Mouse (Mus musculus): ENCODE data around the gene Acvr1b. TPM values are rescaled to one million over a fixed set of nuclear protein-coding genes. Genes with fewer than 3 reads are reported as not detected.

Acvr1b gene
- polyA plus RNA-seq, 1 experiment from 2014 or later, result 12.6 TPM

DNA sequence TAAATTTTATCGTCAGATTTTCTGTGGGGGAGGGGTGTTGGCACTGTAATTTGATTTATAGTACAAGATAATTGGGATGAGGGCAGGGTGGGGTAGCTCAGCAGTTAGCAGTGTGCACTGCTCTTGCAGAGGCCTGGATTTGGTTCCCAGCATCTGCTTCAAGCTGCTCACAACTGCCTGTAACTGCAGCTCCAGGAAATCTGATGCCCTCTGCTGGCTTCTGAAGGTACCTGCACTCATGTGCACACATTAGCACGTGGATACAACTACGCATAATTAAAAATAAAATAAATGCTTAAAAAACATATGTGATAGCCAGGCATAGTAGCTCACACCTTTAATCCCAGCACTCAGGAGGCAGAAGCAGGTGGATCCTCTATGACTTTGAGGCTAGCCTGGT lies 11.7 kb downstream of the Acvr1b start:
- DNase-seq (ENCODE audit: low spot score) (no peak), ATAC-seq (replicated peaks; ENCODE audit: low FRiP score, low TSS enrichment, low read depth) (no peak)
- 96% methylated on average over 3 of the region's 3 CpGs for WGBS
- Histone ChIP-seq H3K36me3 (ENCODE audit: control insufficient read depth, insufficient read depth, low read length) (peaks cover 13% of the 10 kb centered on the region), H3K27ac (ENCODE audit: low read depth) (no peak overlapping the region), H3K9me3 (ENCODE audit: control insufficient read depth, low read length) (0 out of 2 replicates have a peak, but pooled peaks cover 3% of the 10 kb centered on the region), H3K27me3 (replicated peaks; ENCODE audit: control insufficient read depth, insufficient read depth, low read length) (no peaks in the 10 kb centered on the region), H3K9ac (ENCODE audit: low read length) (no peak overlapping the region), H3K4me3 (ENCODE audit: low read depth, low read length) (no peak overlapping the region), H3K4me2 (ENCODE audit: low read length) (no peak overlapping the region), H3K4me1 (replicated peaks; ENCODE audit: control insufficient read depth, insufficient read depth, low read length) (peaks cover 13% of the 10 kb centered on the region)

DNA sequence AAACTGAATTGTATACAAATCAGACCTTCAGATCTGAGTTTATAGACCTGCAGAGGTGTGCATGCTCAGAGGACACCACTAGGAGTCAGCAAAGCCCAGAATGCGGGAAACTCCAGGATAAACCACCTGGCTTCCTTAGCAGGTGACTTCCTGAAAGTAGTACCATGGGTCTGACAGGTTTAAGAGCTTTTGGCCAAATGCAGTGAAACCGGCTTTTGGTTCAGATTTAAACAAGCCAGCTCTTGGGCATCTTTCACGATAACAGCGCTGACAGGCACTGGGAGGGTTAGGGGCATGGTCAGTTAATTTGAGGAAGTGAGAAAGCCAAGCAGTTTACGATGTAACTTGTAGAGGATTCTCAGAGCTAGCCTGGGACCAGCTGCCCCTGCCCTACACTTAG lies 14.0 kb downstream of the Acvr1b start:
- no peak for ATAC-seq (replicated peaks; ENCODE audit: low FRiP score, low TSS enrichment, low read depth)
- no peak for DNase-seq (ENCODE audit: low spot score)
- no peak overlapping the region for H3K4me3 ChIP-seq (ENCODE audit: low read depth, low read length)
- H3K36me3 ChIP-seq (ENCODE audit: control insufficient read depth, insufficient read depth, low read length), result peaks cover 13% of the 10 kb centered on the region
- WGBS, result 65% methylated on average over 5 of the region's 5 CpGs
- peaks cover 26% of the 10 kb centered on the region for H3K4me1 ChIP-seq (replicated peaks; ENCODE audit: control insufficient read depth, insufficient read depth, low read length)
- no peak overlapping the region for H3K27ac ChIP-seq (ENCODE audit: low read depth)
- no peak overlapping the region for H3K4me2 ChIP-seq (ENCODE audit: low read length)
- no peaks in the 10 kb centered on the region for H3K27me3 ChIP-seq (replicated peaks; ENCODE audit: control insufficient read depth, insufficient read depth, low read length)
- H3K9me3 ChIP-seq (ENCODE audit: control insufficient read depth, low read length), result 0 out of 2 replicates have a peak, but pooled peaks cover 3% of the 10 kb centered on the region
- H3K9ac ChIP-seq (ENCODE audit: low read length), result no peak overlapping the region

DNA sequence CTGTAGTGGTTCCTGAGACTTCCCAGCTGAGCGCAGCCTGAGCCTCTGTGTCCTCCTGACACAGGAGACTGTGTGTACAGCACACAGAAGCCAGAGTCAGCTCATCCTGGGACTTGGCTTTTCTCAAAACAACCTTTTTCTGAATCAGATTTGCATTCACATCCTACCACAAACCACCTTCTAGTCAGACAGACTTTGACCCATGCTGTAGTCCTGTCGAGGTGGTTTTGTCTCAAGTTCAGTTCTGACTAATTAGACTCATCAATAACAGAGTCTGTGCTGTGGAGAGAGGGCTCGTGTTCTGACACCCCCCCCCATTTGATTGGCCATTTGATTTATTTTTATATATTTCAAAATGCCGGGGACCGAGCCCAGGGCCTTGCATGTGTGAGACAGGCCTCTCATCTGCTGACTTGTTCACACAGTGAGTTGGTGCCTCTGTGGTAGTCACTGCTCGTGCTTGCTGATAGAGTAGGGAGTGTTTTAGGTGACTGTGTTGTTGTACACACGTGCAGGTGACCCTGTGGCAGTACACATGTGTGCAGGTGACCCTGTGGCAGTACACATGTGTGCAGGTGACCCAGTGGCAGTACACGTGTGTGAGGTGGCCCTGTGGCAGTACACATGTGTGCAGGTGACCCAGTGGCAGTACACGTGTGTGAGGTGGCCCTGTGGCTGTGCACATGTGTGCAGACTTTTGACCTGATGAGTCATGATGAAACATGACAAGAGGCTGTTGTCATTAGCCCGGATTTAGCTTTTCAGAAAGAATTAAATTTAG lies 16.3 kb downstream of the Acvr1b start:
- DNase-seq (ENCODE audit: low spot score) (no peak), ATAC-seq (replicated peaks; ENCODE audit: low FRiP score, low TSS enrichment, low read depth) (no peak)
- no peak overlapping the region for H3K4me2 ChIP-seq (ENCODE audit: low read length)
- no peaks in the 10 kb centered on the region for H3K27me3 ChIP-seq (replicated peaks; ENCODE audit: control insufficient read depth, insufficient read depth, low read length)
- peaks cover 22% of the 10 kb centered on the region for H3K36me3 ChIP-seq (ENCODE audit: control insufficient read depth, insufficient read depth, low read length)
- H3K9me3 ChIP-seq (ENCODE audit: control insufficient read depth, low read length), result 0 out of 2 replicates have a peak, but pooled peaks cover 3% of the 10 kb centered on the region
- H3K9ac ChIP-seq (ENCODE audit: low read length), result no peak overlapping the region
- WGBS, result 76% methylated on average over 10 of the region's 10 CpGs
- no peak overlapping the region for H3K4me3 ChIP-seq (ENCODE audit: low read depth, low read length)
- no peak overlapping the region for H3K27ac ChIP-seq (ENCODE audit: low read depth)
- H3K4me1 ChIP-seq (replicated peaks; ENCODE audit: control insufficient read depth, insufficient read depth, low read length), result peaks cover 22% of the 10 kb centered on the region

DNA sequence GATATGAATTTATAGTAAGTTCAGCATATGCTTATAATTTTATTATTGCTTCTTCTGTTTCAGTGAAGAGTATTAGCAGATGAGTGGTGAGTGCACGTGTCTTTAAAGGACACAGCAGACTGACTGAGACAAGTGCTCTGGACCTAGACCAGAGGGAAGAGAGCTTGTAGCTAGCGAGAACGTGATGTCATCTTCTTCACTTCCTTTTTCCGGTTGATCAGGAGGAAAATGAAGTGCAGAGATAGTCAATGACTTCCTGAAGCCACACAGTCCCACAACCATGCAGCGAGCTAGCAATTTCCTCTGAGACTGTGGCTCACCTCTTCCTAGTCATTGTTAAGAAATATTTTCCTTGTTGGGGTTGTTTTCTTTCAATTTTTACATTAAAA lies 16.9 kb downstream of the Acvr1b start:
- Histone ChIP-seq H3K9ac (ENCODE audit: low read length) (no peak overlapping the region), H3K4me2 (ENCODE audit: low read length) (no peak overlapping the region), H3K27ac (ENCODE audit: low read depth) (no peak overlapping the region), H3K9me3 (ENCODE audit: control insufficient read depth, low read length) (no peaks in the 10 kb centered on the region), H3K4me3 (ENCODE audit: low read depth, low read length) (no peak overlapping the region), H3K27me3 (replicated peaks; ENCODE audit: control insufficient read depth, insufficient read depth, low read length) (no peaks in the 10 kb centered on the region), H3K4me1 (replicated peaks; ENCODE audit: control insufficient read depth, insufficient read depth, low read length) (peaks cover 22% of the 10 kb centered on the region), H3K36me3 (ENCODE audit: control insufficient read depth, insufficient read depth, low read length) (peaks cover 25% of the 10 kb centered on the region)
- ATAC-seq (replicated peaks; ENCODE audit: low FRiP score, low TSS enrichment, low read depth) (no peak), DNase-seq (ENCODE audit: low spot score) (no peak)
- WGBS, result 64% methylated on average over 5 of the region's 5 CpGs

DNA sequence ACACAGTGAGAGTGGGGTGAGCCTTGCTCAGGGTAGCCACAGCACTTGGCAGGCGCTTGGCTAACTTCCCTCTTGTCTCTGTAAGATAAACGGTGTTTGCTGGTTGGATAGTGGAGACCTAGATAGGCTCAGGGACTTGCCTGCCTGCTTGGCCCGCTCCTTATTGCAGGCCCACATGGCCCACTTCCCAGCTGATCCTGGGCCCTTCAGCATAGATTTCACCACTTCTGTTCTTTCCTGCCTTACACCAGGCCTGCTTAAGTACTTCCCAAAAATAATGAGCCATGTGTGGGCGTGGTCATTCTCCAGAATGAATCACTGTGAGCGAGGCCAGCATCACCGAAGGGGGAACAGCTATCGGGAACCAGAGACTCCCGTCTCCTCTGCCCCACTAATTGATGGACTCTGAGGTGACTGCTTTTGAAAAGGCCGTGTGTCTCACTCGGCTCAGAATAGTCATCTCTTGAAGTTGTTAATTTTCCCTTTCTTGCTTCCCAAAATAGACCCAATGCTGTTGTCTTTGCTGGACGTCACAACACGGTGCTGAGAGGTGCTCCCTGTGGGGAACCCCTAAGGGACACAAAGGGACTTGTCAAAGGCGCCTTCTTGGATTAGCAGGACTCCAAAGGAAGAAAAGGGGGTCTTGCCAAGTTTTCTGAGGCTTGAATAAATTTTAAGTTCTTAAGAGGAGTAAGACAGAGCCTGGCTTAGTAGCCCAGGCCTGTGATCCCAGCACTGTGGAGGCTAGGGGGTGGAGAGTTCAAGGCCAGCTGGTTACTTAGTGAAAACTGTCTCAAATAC lies 17.8 kb downstream of the Acvr1b start:
- H3K9me3 ChIP-seq (ENCODE audit: control insufficient read depth, low read length), result no peaks in the 10 kb centered on the region
- H3K4me3 ChIP-seq (ENCODE audit: low read depth, low read length), result no peak overlapping the region
- H3K27ac ChIP-seq (ENCODE audit: low read depth), result no peak overlapping the region
- H3K9ac ChIP-seq (ENCODE audit: low read length), result no peak overlapping the region
- ATAC-seq (replicated peaks; ENCODE audit: low FRiP score, low TSS enrichment, low read depth) (no peak), DNase-seq (ENCODE audit: low spot score) (no peak)
- H3K27me3 ChIP-seq (replicated peaks; ENCODE audit: control insufficient read depth, insufficient read depth, low read length), result no peaks in the 10 kb centered on the region
- H3K4me1 ChIP-seq (replicated peaks; ENCODE audit: control insufficient read depth, insufficient read depth, low read length), result peaks cover 22% of the 10 kb centered on the region
- no peak overlapping the region for H3K4me2 ChIP-seq (ENCODE audit: low read length)
- 45% methylated on average over 13 of the region's 13 CpGs for WGBS
- H3K36me3 ChIP-seq (ENCODE audit: control insufficient read depth, insufficient read depth, low read length), result peaks cover 29% of the 10 kb centered on the region

DNA sequence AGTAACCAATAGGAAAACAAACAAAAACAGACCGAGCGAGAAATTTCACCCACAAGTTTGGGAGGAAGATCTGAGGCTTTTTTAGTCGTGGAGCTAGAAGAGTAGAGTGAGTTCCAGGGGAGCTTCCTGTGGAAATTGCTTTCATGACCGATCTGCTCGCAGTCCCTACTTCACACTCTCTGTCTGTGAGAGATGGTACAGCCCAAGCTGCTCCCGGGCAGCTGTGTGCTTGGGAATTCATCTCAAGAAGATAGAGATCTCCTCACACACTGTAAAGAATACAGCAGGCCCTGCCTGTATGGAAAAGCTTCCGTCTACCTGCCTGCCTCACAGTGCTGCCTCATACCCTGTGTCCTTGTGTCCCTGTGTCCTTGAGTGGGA lies 18.4 kb downstream of the Acvr1b start:
- H3K9me3 ChIP-seq (ENCODE audit: control insufficient read depth, low read length), result no peaks in the 10 kb centered on the region
- H3K4me3 ChIP-seq (ENCODE audit: low read depth, low read length), result no peak overlapping the region
- peaks cover 34% of the 10 kb centered on the region for H3K36me3 ChIP-seq (ENCODE audit: control insufficient read depth, insufficient read depth, low read length)
- WGBS, result 53% methylated on average over 7 of the region's 7 CpGs
- peaks cover 22% of the 10 kb centered on the region for H3K4me1 ChIP-seq (replicated peaks; ENCODE audit: control insufficient read depth, insufficient read depth, low read length)
- no peaks in the 10 kb centered on the region for H3K27me3 ChIP-seq (replicated peaks; ENCODE audit: control insufficient read depth, insufficient read depth, low read length)
- ATAC-seq (replicated peaks; ENCODE audit: low FRiP score, low TSS enrichment, low read depth), result no peak
- H3K27ac ChIP-seq (ENCODE audit: low read depth), result no peak overlapping the region
- no peak for DNase-seq (ENCODE audit: low spot score)
- H3K4me2 ChIP-seq (ENCODE audit: low read length), result no peak overlapping the region
- H3K9ac ChIP-seq (ENCODE audit: low read length), result no peak overlapping the region

DNA sequence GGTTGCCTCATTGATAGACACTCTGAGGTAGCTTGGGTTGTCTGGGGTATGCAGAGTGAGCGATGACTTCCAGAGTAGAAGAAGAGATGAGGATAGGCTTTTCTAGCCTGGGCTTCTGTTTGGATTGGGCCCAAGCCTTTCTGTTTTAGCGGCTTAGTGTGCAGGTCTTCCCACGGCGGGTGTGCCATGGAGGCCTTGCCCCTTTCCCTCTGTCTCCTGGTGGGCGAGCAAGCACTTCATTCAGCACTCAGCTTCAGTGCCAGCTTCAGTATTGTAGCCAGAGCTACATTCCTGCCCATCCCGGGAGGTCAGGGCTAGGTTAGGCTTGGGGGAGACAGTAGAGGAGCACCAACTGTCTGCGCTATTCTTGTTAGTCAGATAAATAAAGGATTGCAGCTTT lies 18.8 kb downstream of the Acvr1b start:
- no peak overlapping the region for H3K27ac ChIP-seq (ENCODE audit: low read depth)
- H3K27me3 ChIP-seq (replicated peaks; ENCODE audit: control insufficient read depth, insufficient read depth, low read length), result no peaks in the 10 kb centered on the region
- 81% methylated on average over 7 of the region's 7 CpGs for WGBS
- no peak overlapping the region for H3K4me2 ChIP-seq (ENCODE audit: low read length)
- peaks cover 37% of the 10 kb centered on the region for H3K36me3 ChIP-seq (ENCODE audit: control insufficient read depth, insufficient read depth, low read length)
- H3K9ac ChIP-seq (ENCODE audit: low read length), result no peak overlapping the region
- ATAC-seq (replicated peaks; ENCODE audit: low FRiP score, low TSS enrichment, low read depth), result no peak
- H3K4me1 ChIP-seq (replicated peaks; ENCODE audit: control insufficient read depth, insufficient read depth, low read length), result peaks cover 22% of the 10 kb centered on the region
- no peaks in the 10 kb centered on the region for H3K9me3 ChIP-seq (ENCODE audit: control insufficient read depth, low read length)
- H3K4me3 ChIP-seq (ENCODE audit: low read depth, low read length), result no peak overlapping the region
- no peak for DNase-seq (ENCODE audit: low spot score)

DNA sequence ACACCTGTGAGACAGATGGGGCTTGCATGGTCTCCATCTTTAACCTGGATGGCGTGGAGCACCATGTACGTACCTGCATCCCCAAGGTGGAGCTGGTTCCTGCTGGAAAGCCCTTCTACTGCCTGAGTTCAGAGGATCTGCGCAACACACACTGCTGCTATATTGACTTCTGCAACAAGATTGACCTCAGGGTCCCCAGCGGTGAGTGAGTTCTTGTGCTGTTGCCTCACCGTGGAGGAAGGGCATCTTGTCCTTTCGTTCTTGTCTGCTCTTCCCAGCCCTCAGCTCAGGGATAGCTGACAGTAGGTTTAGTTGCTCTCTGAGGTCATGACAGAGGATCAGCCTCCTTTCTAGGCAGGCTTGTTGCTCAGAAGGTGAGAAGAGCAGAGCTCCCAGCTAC lies 20.1 kb downstream of the Acvr1b start:
- no peak for ATAC-seq (replicated peaks; ENCODE audit: low FRiP score, low TSS enrichment, low read depth)
- H3K4me2 ChIP-seq (ENCODE audit: low read length), result no peak overlapping the region
- 88% methylated on average over 6 of the region's 6 CpGs for WGBS
- no peak overlapping the region for H3K27ac ChIP-seq (ENCODE audit: low read depth)
- no peaks in the 10 kb centered on the region for H3K9me3 ChIP-seq (ENCODE audit: control insufficient read depth, low read length)
- H3K9ac ChIP-seq (ENCODE audit: low read length), result no peak overlapping the region
- H3K27me3 ChIP-seq (replicated peaks; ENCODE audit: control insufficient read depth, insufficient read depth, low read length), result no peaks in the 10 kb centered on the region
- peaks cover 49% of the 10 kb centered on the region for H3K36me3 ChIP-seq (ENCODE audit: control insufficient read depth, insufficient read depth, low read length)
- peaks cover 22% of the 10 kb centered on the region for H3K4me1 ChIP-seq (replicated peaks; ENCODE audit: control insufficient read depth, insufficient read depth, low read length)
- no peak overlapping the region for H3K4me3 ChIP-seq (ENCODE audit: low read depth, low read length)
- DNase-seq (ENCODE audit: low spot score), result no peak

Data from intestine, embryonic 14.5 days (tissue).